Mouse (Mus musculus): ENCODE results near the gene Ptprg.

DNA sequence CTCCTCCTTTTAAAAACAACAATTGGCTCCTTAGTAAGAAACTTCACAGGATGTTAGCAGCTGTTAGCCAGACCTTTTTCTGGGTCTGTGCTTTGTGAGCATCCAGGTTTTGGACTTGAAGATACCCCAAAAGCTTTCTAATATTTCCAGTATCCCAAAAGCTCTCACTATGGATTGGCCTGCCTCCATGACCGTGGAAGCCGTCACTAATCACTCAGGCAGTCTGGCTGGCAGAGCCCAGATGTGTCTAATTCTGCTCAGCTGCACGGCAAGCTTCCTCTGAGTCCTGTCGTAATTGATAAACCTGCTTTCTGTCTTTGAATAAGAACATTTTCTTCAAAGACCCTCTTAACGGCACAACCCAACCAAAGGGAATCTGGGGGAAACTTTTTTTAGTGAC is 312.0 kb downstream of the Ptprg start:
- TF ChIP-seq CTCF (IDR thresholded peaks at IDR 0.05; ENCODE audit: borderline replicate concordance, insufficient read depth, low read length) (no peak), POLR2A (IDR thresholded peaks at IDR 0.05; ENCODE audit: low read depth, low read length) (no peak)

Data from embryonic fibroblast, embryonic 13.5 days (primary cell).